Mouse (Mus musculus) spleen, adult 2 months (tissue): ENCODE measurements around the gene Rassf2. TPM values are rescaled to one million over a fixed set of nuclear protein-coding genes. Genes with fewer than 3 reads are reported as not detected.
A peak's percentile ranks its signal among the peaks of the same experiment; 100 is the strongest.

Experiments
- DNase-seq, 2 experiments: peaks; one replicate each; pipeline versions ENCODE4 v3.0.0 to v3.0.0-alpha.2; 2012 to 2021; ENCODE audit warnings: low spot score in 2 of 2, low read depth in 1 of 2
- H3K27ac ChIP-seq: fragments of 200-500 bp; 2 replicates; pipeline ENCODE4 v1.5.1; 2012; ENCODE audit warnings: low read length, inconsistent platforms; ENCODE audit not compliant: insufficient read depth
- H3K27me3 ChIP-seq: fragments of 200-500 bp; 2 replicates; pipeline ENCODE4 v1.6.1; 2012; ENCODE audit warnings: mild to moderate bottlenecking, moderate library complexity, low read length, inconsistent platforms; ENCODE audit not compliant: control insufficient read depth, insufficient read depth
- H3K36me3 ChIP-seq: fragments of 200-500 bp; 2 replicates; pipeline ENCODE4 v1.6.1; 2012; ENCODE audit warnings: mild to moderate bottlenecking, low read length, inconsistent platforms; ENCODE audit not compliant: control insufficient read depth, insufficient read depth
- H3K4me1 ChIP-seq: fragments of 200-500 bp; 2 replicates; pipeline ENCODE4 v1.6.1; 2011; ENCODE audit warnings: inconsistent platforms; ENCODE audit not compliant: control insufficient read depth, insufficient read depth, insufficient read length
- H3K4me3 ChIP-seq: fragments of 200-500 bp; 2 replicates; pipeline ENCODE4 v1.5.1; 2011; ENCODE audit warnings: mild to moderate bottlenecking, inconsistent platforms; ENCODE audit not compliant: insufficient read depth, insufficient read length; ENCODE audit errors: extremely low read depth
- CTCF ChIP-seq: fragments of 200-500 bp; IDR thresholded peaks from 2 replicates; pipeline ENCODE4 v1.5.1; 2011; ENCODE audit warnings: mild to moderate bottlenecking, inconsistent platforms; ENCODE audit not compliant: insufficient read depth, insufficient read length, insufficient replicate concordance; ENCODE audit errors: extremely low read depth
- POLR2A ChIP-seq: fragments of 200-500 bp; IDR thresholded peaks from 2 replicates; pipeline ENCODE4 v1.6.1; 2011; ENCODE audit warnings: low read depth, low read length, inconsistent platforms
- WGBS: fragments of 180-500 bp; shearing (Covaris S2); methylation state at CpG from one replicate; pipeline ENCODE4 v1.1.7; 2018; 5-methylcytosine and 5-hydroxymethylcytosine counted together
- polyA plus RNA-seq: library from polyadenylated mRNA; depleted of rRNA; stranded (reverse); fragments of >200 nt; gene quantifications from 2 replicates; pipeline ENCODE4 v1.2.3, GENCODE M21; 2012

Rassf2 gene
- polyA plus RNA-seq, 1 experiment = 70.2 TPM

DNA sequence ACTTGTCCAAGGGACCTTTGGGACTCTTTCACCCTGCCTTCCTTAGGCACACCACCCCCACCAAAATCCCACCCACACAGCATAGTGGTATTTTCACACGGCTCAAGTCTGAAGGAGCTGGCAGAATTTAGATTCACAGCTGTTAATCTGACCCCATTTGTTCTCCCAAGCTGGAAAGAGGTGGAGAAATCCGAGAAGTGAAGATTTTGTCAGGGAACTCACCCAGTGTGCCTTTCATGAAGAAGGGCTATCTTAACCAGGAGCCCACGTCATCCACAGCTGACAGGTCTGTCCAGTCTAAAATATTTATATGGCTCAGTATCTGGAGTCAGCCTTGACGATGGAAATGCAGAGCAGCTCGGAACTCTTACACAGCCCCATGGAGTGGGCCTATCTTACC is 6.3 kb upstream of the Rassf2 start:
- peaks cover 29% of the 10 kb centered on the region for H3K4me1 ChIP-seq
- no peak for TF ChIP-seq CTCF
- no peak for TF ChIP-seq POLR2A
- no peaks in the 10 kb centered on the region for H3K27me3 ChIP-seq
- no peak overlapping the region for H3K4me3 ChIP-seq
- no peaks in the 10 kb centered on the region for H3K36me3 ChIP-seq
- DNase-seq = no peak
- peak overlapping the region; percentile 91 for H3K27ac ChIP-seq
- WGBS = 88% methylated on average over 5 of the region's 5 CpGs

DNA sequence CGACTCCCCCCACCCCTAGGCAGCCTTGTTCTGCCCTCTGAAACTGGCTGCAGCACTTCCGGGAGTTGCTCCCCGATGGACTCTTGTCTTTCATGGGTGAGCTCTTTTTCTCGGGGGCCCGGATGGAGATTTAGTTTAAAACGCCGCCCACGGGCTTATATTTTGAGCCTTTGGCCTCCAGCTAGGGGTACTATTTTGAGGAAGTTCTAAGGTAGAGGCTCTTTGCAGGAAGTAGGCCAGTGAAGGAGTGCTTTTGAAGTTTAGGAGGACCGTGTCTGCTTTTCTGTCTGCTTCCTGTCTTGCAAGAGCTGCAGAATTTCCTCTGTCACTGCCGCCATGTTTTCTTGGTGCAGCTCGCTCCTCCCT is 5.4 kb upstream of the Rassf2 start:
- Histone ChIP-seq H3K27me3 (no peaks in the 10 kb centered on the region), H3K4me1 (peaks cover 30% of the 10 kb centered on the region), H3K36me3 (no peaks in the 10 kb centered on the region), H3K27ac (peak overlapping the region; percentile 91), H3K4me3 (no peak overlapping the region)
- TF ChIP-seq CTCF = no peak
- no peak for TF ChIP-seq POLR2A
- DNase-seq = peak in 1 of 2 experiments; percentile 60
- 15% methylated on average over 11 of the region's 11 CpGs for WGBS

- H3K4me3 ChIP-seq = no peak overlapping the region
- TF ChIP-seq POLR2A (no peak), CTCF (no peak)
- 59% methylated on average over 4 of the region's 4 CpGs for whole genome bisulfite sequencing
- peaks cover 27% of the 10 kb centered on the region; the same call in 1 of the 2 replicates for H3K4me1 ChIP-seq
- H3K27me3 ChIP-seq = no peaks in the 10 kb centered on the region
- no peak for DNase-seq
- peak overlapping the region; percentile 91 for H3K27ac ChIP-seq
- H3K36me3 ChIP-seq = no peaks in the 10 kb centered on the region
Observed at GRCm38 (mm10) chr2:132034590-132035469, 4.8 kb upstream of the Rassf2 start.

DNA sequence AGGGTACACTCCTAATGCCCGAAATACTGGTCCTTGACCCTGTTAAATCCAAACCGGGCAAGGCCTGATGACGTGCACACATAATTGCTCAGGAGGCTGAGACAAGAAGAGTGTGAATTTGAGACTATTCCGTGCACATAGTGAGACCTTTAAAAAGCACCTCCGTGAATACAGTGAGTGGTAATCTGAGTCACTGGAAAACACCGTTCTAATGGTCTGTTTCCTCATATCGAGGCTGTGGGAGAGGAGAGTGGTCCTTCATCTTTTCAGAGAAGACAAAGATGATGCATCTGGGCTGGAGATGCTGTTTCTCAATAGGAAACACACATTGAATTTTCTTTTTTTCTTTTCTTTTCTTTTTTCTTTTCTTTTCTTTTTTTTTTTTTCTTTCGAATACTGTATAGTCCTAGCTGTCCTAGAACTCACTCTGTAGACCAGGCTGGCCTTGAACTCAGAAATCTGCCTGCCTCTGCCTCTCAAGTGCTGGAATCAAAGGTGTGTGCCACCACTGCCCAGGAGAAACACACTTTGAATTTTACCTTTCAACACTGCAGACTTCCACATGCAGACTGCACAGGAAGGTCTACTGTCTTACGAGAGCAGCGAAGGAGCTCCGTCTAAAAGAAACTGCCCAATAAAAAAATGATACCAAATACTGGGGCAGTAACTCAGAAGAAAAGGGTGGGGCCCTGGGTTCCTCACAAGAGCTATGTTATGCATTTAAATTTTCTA is 1.5 kb upstream of the Rassf2 start:
- 85% methylated on average over 11 of the region's 11 CpGs for WGBS
- no peak for DNase-seq
- no peak overlapping the region for H3K4me3 ChIP-seq
- no peak for TF ChIP-seq POLR2A
- TF ChIP-seq CTCF = no peak
- H3K27me3 ChIP-seq = no peaks in the 10 kb centered on the region
- H3K36me3 ChIP-seq = no peaks in the 10 kb centered on the region
- H3K4me1 ChIP-seq = peaks cover 23% of the 10 kb centered on the region; the same call in 1 of the 2 replicates
- H3K27ac ChIP-seq = no peak overlapping the region

GRCm38 (mm10) chr2:132030418-132031363 is 633 bp upstream of the Rassf2 start:
- H3K36me3 ChIP-seq = no peaks in the 10 kb centered on the region
- H3K4me1 ChIP-seq = peaks cover 22% of the 10 kb centered on the region; the same call in 1 of the 2 replicates
- H3K27ac ChIP-seq = peak overlapping the region; percentile 81
- H3K4me3 ChIP-seq = peak overlapping the region; percentile 83
- H3K27me3 ChIP-seq = no peaks in the 10 kb centered on the region
- WGBS = 46% methylated on average over 23 of the region's 23 CpGs
- TF ChIP-seq CTCF (no peak), POLR2A (no peak)
- DNase-seq = no peak

DNA sequence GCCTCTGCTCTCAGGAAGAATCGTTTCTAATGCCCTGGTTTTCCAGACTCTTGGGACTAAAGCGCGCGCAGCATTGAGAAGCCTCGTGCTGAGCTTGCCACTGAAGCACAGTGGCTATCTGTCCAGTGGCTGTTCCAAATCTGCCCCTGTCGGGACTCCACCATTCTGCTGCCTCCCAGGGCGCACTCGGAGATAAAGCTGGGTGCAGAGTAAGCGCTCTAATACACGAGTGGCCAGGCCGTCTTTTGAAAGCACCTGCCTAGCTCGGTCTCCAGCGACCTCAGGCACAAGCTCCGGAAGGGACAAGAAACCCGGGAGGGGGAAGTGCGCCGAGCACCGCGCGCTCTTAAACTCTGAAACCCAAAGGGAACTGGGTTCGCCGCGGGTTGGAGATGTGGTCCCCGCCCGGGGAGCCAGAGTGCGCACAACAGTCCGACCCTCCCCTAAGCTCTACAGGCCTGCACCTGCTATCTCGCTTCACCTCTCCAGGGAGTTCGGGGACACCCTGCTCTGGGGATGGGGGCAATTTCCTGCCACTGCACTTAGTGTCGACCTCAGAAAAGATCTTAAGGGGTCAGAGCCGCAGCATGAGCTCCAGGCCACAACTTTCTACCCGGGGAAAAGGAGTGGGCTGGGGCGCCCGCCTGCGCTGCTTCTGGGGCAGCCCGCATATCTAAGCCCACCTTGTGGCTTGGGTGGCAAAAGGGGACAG is 1.0 kb downstream of the Rassf2 start:
- Histone ChIP-seq H3K27me3 (no peaks in the 10 kb centered on the region), H3K4me1 (peaks cover 18% of the 10 kb centered on the region; the same call in 1 of the 2 replicates), H3K27ac (peak overlapping the region; percentile 99), H3K4me3 (peak overlapping the region; percentile 83), H3K36me3 (no peaks in the 10 kb centered on the region; the same call in 1 of the 2 replicates)
- DNase-seq = peak in 1 of 2 experiments; percentile 75
- no peak for TF ChIP-seq CTCF
- under 1% methylated on average over 36 of the region's 36 CpGs for WGBS
